Mouse (Mus musculus): ENCODE measurements around the gene Prm1. TPM values are rescaled to one million over a fixed set of nuclear protein-coding genes. Genes with fewer than 3 reads are reported as not detected.

Prm1 gene
- total and polyA plus RNA-seq, 3 experiments, result not detected

- peak; percentile 71; the same call in 1 of the 2 replicates for TF ChIP-seq MEF2A (IDR thresholded peaks at IDR 0.05; ENCODE audit: borderline replicate concordance, low read depth, low read length)
- peak; percentile 64; the same call in 1 of the 2 replicates for TF ChIP-seq TBP (conservative IDR thresholded peaks at IDR 0.05; ENCODE audit: low read depth, low read length)
- no peak for TF ChIP-seq ZKSCAN1 (IDR thresholded peaks at IDR 0.05; ENCODE audit: borderline replicate concordance, low read depth, low read length)
- TF ChIP-seq JUND (conservative IDR thresholded peaks at IDR 0.05; ENCODE audit: low read depth, low read length), result no peak
- peak; percentile 83 for TF ChIP-seq POLR2A (IDR thresholded peaks at IDR 0.05; ENCODE audit: low read depth, low read length)
- TF ChIP-seq NRF1 (IDR thresholded peaks at IDR 0.05; ENCODE audit: low read depth, low read length), result no peak
- no peak; the same call in 1 of the 2 replicates for TF ChIP-seq E2F4 (IDR thresholded peaks at IDR 0.05; ENCODE audit: insufficient replicate concordance, low read depth, low read length)
- TF ChIP-seq USF2 (conservative IDR thresholded peaks at IDR 0.05; ENCODE audit: low read depth, low read length), result no peak
Observed at GRCm38 (mm10) chr16:10784793-10785370, 20.8 kb downstream of the Prm1 start (continued).

- dilution Hi-C loops (cut with MboI; ENCODE audit: extremely low pct_ligation_motif_present, extremely low pct_unique_long_range_greater_than_20kb, low sequenced_read_pairs), result no loop called here
Observed at GRCm38 (mm10) chr16:10783883-10784792, 21.5 kb downstream of the Prm1 start.

More at GRCm38 (mm10) chr16:10783883-10784792, 21.5 kb downstream of the Prm1 start:
- Histone ChIP-seq H3K27ac (ENCODE audit: insufficient read depth, low read depth) (peak overlapping the region; percentile 89), H3K4me1 (ENCODE audit: control insufficient read depth in 1 of 2, insufficient read depth in 2 of 2) (peaks cover 35 to 59% of the 10 kb centered on the region in 2 experiments), H3K27me3 (replicated peaks) (no peaks in the 10 kb centered on the region), H3K79me2 (replicated peaks; ENCODE audit: control insufficient read depth, extremely low read depth, insufficient read depth, poor library complexity, severe bottlenecking) (peaks cover 16% of the 10 kb centered on the region), H3K9me3 (replicated peaks; ENCODE audit: low read length) (no peaks in the 10 kb centered on the region), H3K9ac (ENCODE audit: insufficient read depth, low read depth) (peak overlapping the region; percentile 89), H3K4me2 (ENCODE audit: insufficient read depth, low read depth, poor library complexity, severe bottlenecking) (peak overlapping the region; percentile 52), H3K36me3 (replicated peaks in 1 of 2; ENCODE audit: control insufficient read depth in 1 of 2, insufficient read depth in 1 of 2, low read length in 1 of 2) (peaks cover 0 to 24% of the 10 kb centered on the region in 2 experiments), H3K4me3 (replicated peaks in 1 of 3; ENCODE audit: low read depth in 2 of 3, low read length in 2 of 3, poor library complexity in 1 of 3) (peak overlapping the region; percentile 84 to 99 (median 96))
- TF ChIP-seq SIN3A (IDR thresholded peaks at IDR 0.05; ENCODE audit: low read length) (0 out of 2 replicates have a peak, but pooled peaks have one; percentile 62), BHLHE40 (IDR thresholded peaks at IDR 0.05; ENCODE audit: low read depth, low read length) (peak; percentile 78), MAZ (IDR thresholded peaks at IDR 0.05; ENCODE audit: low read depth, low read length) (0 out of 2 replicates have a peak, but pooled peaks have one; percentile 22), ZMIZ1 (IDR thresholded peaks at IDR 0.05; ENCODE audit: low read depth, low read length) (peak; percentile 76; the same call in 1 of the 2 replicates), ZC3H11A (IDR thresholded peaks at IDR 0.05; ENCODE audit: low read depth, low read length) (no peak), UBTF (IDR thresholded peaks at IDR 0.05; ENCODE audit: low read depth, low read length) (0 out of 2 replicates have a peak, but pooled peaks have one; percentile 53), TBP (conservative IDR thresholded peaks at IDR 0.05; ENCODE audit: low read depth, low read length) (no peak), MXI1 (IDR thresholded peaks at IDR 0.05; ENCODE audit: low read depth, low read length) (peak; percentile 79), GABPA (IDR thresholded peaks at IDR 0.05; ENCODE audit: insufficient replicate concordance, low read depth, low read length) (no peak), E2F4 (IDR thresholded peaks at IDR 0.05; ENCODE audit: insufficient replicate concordance, low read depth, low read length) (no peak), NELFE (IDR thresholded peaks at IDR 0.05; ENCODE audit: low read depth, low read length) (no peak), ELF1 (IDR thresholded peaks at IDR 0.05; ENCODE audit: low read depth, low read length) (no peak), USF2 (conservative IDR thresholded peaks at IDR 0.05; ENCODE audit: low read depth, low read length) (no peak; the same call in 1 of the 2 replicates), MAX (IDR thresholded peaks at IDR 0.05; ENCODE audit: low read length) (peak; percentile 33), KAT2A (IDR thresholded peaks at IDR 0.05; ENCODE audit: insufficient replicate concordance, low read length) (no peak), MYC (IDR thresholded peaks at IDR 0.05; ENCODE audit: low read depth, low read length) (peak; percentile 56; the same call in 1 of the 2 replicates), CTCF (conservative IDR thresholded peaks at IDR 0.05 in 1 of 2, IDR thresholded peaks at IDR 0.05 in 1 of 2; ENCODE audit: low read depth in 2 of 2, low read length in 2 of 2) (peak in 1 of 2 experiments; percentile 36; a peak in 2 of 4 replicates)
- DNase-seq (ENCODE audit: extremely low read depth), result peak; percentile 38
- in situ Hi-C loops (cut with MboI; ENCODE audit: low pct_ligation_motif_present, low pct_unique_long_range_greater_than_20kb, low sequenced_read_pairs), result loop anchor here (5.0 kb wide), 1 partner anchor 37 kb away; no protein-coding TSS in a partner anchor
